Comparison of ENCODE assay signal across 8 mouse cellular contexts in genomic region chr17:22165722-22166294, GRCm38 (mm10). TPM values are rescaled to one million over a fixed set of nuclear protein-coding genes. Genes with fewer than 3 reads are reported as not detected.
A peak's percentile ranks its signal among the peaks of the same experiment; 100 is the strongest.
DNase-seq lines count a peak whose midpoint lies in the region.

TSS of gene Zfp947 (minus strand) at chr17:22166190.

- DNase-seq in adipocyte (ENCODE audit: low spot score), result peak; percentile 82
- peak; percentile 61 for DNase-seq in embryo, embryonic 10 days (ENCODE audit: low spot score)
- peak; percentile 48 for DNase-seq in gastrocnemius, postnatal 25 days
- peak; percentile 16 for DNase-seq in hindlimb bud, embryonic 11.5 days (ENCODE audit: extremely low spot score, low read depth, low spot score)
- peak; percentile 5 to 7 for DNase-seq in left cerebral cortex, adult 8-10 months (ENCODE audit: low spot score in 2 of 2)
- DNase-seq in lung, postnatal 4 days, result peak; percentile 47 to 63
- DNase-seq in retina, embryonic 14.5 days (ENCODE audit: low spot score), result peak; percentile 50
- peak; percentile 17 for DNase-seq in urinary bladder, postnatal 25 days (ENCODE audit: low spot score)

RNA-seq across cellular contexts. Expression of gene Zfp947, which starts in this region (rescaled TPM):
- total RNA-seq in gastrocnemius, postnatal 25 days (2021), result under 1 TPM; 0.38 to 0.67 TPM
- under 1 TPM; 0.56 to 0.91 (median 0.81) TPM for total RNA-seq in left cerebral cortex, adult 8-10 months (2022)

Comparison
In these comparisons a context has a peak if more than half of its experiments do, and no peak if none do; other contexts are left out.
1. Peak in every context shown above with its lines: DNase-seq.
2. Peak in DNase-seq in gastrocnemius, postnatal 25 days; RNA of the gene not detected or under 1 TPM.
3. Peak in DNase-seq in left cerebral cortex, adult 8-10 months; RNA of the gene not detected or under 1 TPM.
4. DNase-seq: peak in every context shown above with its lines; median percentile 82 in adipocyte; 61 in embryo, embryonic 10 days; 55 in lung, postnatal 4 days; 50 in retina, embryonic 14.5 days; 48 in gastrocnemius, postnatal 25 days; 17 in urinary bladder, postnatal 25 days; 16 in hindlimb bud, embryonic 11.5 days; 6 in left cerebral cortex, adult 8-10 months.